Mouse (Mus musculus): ENCODE results near the gene Scin. TPM values are rescaled to one million over a fixed set of nuclear protein-coding genes. Genes with fewer than 3 reads are reported as not detected.
A peak's percentile ranks its signal among the peaks of the same experiment; 100 is the strongest.
"Not testable (repeated sequence)": the region's sequence is repeated elsewhere in the genome, so short reads cannot be mapped to it uniquely, and the experiment has no call there.

Scin gene
- total RNA-seq (2014; rRNA removed) (not detected in 2 replicates), polyA plus RNA-seq (2015; fragmentation: Nextera tagmentation; extraction: Ambion mirVana) (0.05 TPM in 1 of 2 replicates, not detected in the other)

GRCm38 (mm10) chr12:40133573-40134271 lies at the start of gene Scin:
TSS of gene Scin (minus strand) at chr12:40134228.
- H3K27ac ChIP-seq = no peak within 1 kb of the TSS
- TF ChIP-seq CTCF (IDR thresholded peaks at IDR 0.05; ENCODE audit: low read depth) = no peak
- peak within 1 kb of the TSS; percentile 76 for H3K4me2 ChIP-seq (ENCODE audit: low read depth, low read length)
- H3K9ac ChIP-seq (replicated peaks; ENCODE audit: low read length) = peak within 1 kb of the TSS; percentile 24; the same call in 1 of the 2 replicates
- H3K4me1 ChIP-seq (ENCODE audit: insufficient read depth, low read length) = 0 out of 2 replicates have a peak, but pooled peaks cover 2% of the 10 kb centered on the region
- H3K4me3 ChIP-seq (ENCODE audit: low read length) = peak within 1 kb of the TSS; percentile 45
- WGBS = 2% methylated on average over 39 of the region's 39 CpGs
- no peaks in the 10 kb centered on the region for H3K36me3 ChIP-seq (ENCODE audit: insufficient read depth, low read length)
- DNase-seq (ENCODE audit: low spot score) (peak; percentile 10), ATAC-seq (peak; percentile 59)
- H3K27me3 ChIP-seq (ENCODE audit: insufficient read depth, low read length) = no peaks in the 10 kb centered on the region
- no peaks in the 10 kb centered on the region for H3K9me3 ChIP-seq (ENCODE audit: low read length)

GRCm38 (mm10) chr12:40177089-40177488 lies 43.1 kb upstream of the Scin start:
- Histone ChIP-seq H3K4me1 (ENCODE audit: insufficient read depth, low read length) (no peaks in the 10 kb centered on the region), H3K9me3 (ENCODE audit: low read length) (no peaks in the 10 kb centered on the region), H3K27ac (no peak overlapping the region), H3K4me2 (ENCODE audit: low read depth, low read length) (no peak overlapping the region), H3K9ac (replicated peaks; ENCODE audit: low read length) (no peak overlapping the region), H3K36me3 (ENCODE audit: insufficient read depth, low read length) (no peaks in the 10 kb centered on the region), H3K27me3 (ENCODE audit: insufficient read depth, low read length) (no peaks in the 10 kb centered on the region), H3K4me3 (ENCODE audit: low read length) (no peak overlapping the region)
- 63% methylated on average over 6 of the region's 6 CpGs for WGBS
- peak; percentile 38 for TF ChIP-seq CTCF (IDR thresholded peaks at IDR 0.05; ENCODE audit: low read depth)
- ATAC-seq (no peak), DNase-seq (ENCODE audit: low spot score) (no peak)

GRCm38 (mm10) chr12:40176158-40176557 lies 42.1 kb upstream of the Scin start:
- no peak for TF ChIP-seq CTCF (IDR thresholded peaks at IDR 0.05; ENCODE audit: low read depth)
- Histone ChIP-seq H3K4me3 (ENCODE audit: low read length) (no peak overlapping the region), H3K27me3 (ENCODE audit: insufficient read depth, low read length) (no peaks in the 10 kb centered on the region), H3K9ac (replicated peaks; ENCODE audit: low read length) (no peak overlapping the region), H3K9me3 (ENCODE audit: low read length) (no peaks in the 10 kb centered on the region), H3K27ac (no peak overlapping the region), H3K36me3 (ENCODE audit: insufficient read depth, low read length) (no peaks in the 10 kb centered on the region), H3K4me2 (ENCODE audit: low read depth, low read length) (no peak overlapping the region), H3K4me1 (ENCODE audit: insufficient read depth, low read length) (no peaks in the 10 kb centered on the region)
- 76% methylated on average over 2 of the region's 2 CpGs for WGBS
- DNase-seq (ENCODE audit: low spot score) (no peak), ATAC-seq (no peak)

- H3K4me2 ChIP-seq (ENCODE audit: low read depth, low read length); H3K27me3 ChIP-seq (ENCODE audit: insufficient read depth, low read length); H3K4me1 ChIP-seq (ENCODE audit: insufficient read depth, low read length); H3K27ac ChIP-seq; DNase-seq (ENCODE audit: low spot score); ATAC-seq; H3K9me3 ChIP-seq (ENCODE audit: low read length); H3K9ac ChIP-seq (replicated peaks; ENCODE audit: low read length); H3K4me3 ChIP-seq (ENCODE audit: low read length); H3K36me3 ChIP-seq (ENCODE audit: insufficient read depth, low read length): not testable (repeated sequence)
- WGBS = 54% methylated on average over 1 of the region's 1 CpGs
Observed at GRCm38 (mm10) chr12:40175171-40175570, 41.1 kb upstream of the Scin start.

- H3K27me3 ChIP-seq (ENCODE audit: insufficient read depth, low read length) = no peaks in the 10 kb centered on the region
- H3K9me3 ChIP-seq (ENCODE audit: low read length) = no peaks in the 10 kb centered on the region
- no peaks in the 10 kb centered on the region for H3K4me1 ChIP-seq (ENCODE audit: insufficient read depth, low read length)
- no peaks in the 10 kb centered on the region for H3K36me3 ChIP-seq (ENCODE audit: insufficient read depth, low read length)
- 92% methylated on average over 2 of the region's 2 CpGs for WGBS
- no peak for TF ChIP-seq CTCF (IDR thresholded peaks at IDR 0.05; ENCODE audit: low read depth)
- no peak for DNase-seq (ENCODE audit: low spot score)
- no peak overlapping the region for H3K27ac ChIP-seq
- no peak for ATAC-seq
- no peak overlapping the region for H3K9ac ChIP-seq (replicated peaks; ENCODE audit: low read length)
- no peak overlapping the region for H3K4me2 ChIP-seq (ENCODE audit: low read depth, low read length)
- no peak overlapping the region for H3K4me3 ChIP-seq (ENCODE audit: low read length)
Observed at GRCm38 (mm10) chr12:40171637-40172036, 37.6 kb upstream of the Scin start.

GRCm38 (mm10) chr12:40169675-40170074 lies 35.6 kb upstream of the Scin start:
- ATAC-seq = no peak

GRCm38 (mm10) chr12:40164621-40165020 lies 30.6 kb upstream of the Scin start:
- Histone ChIP-seq H3K27ac (no peak overlapping the region), H3K36me3 (ENCODE audit: insufficient read depth, low read length) (no peaks in the 10 kb centered on the region), H3K4me1 (ENCODE audit: insufficient read depth, low read length) (no peaks in the 10 kb centered on the region), H3K9ac (replicated peaks; ENCODE audit: low read length) (no peak overlapping the region), H3K9me3 (ENCODE audit: low read length) (no peaks in the 10 kb centered on the region), H3K4me3 (ENCODE audit: low read length) (no peak overlapping the region), H3K27me3 (ENCODE audit: insufficient read depth, low read length) (no peaks in the 10 kb centered on the region), H3K4me2 (ENCODE audit: low read depth, low read length) (no peak overlapping the region)
- peak; percentile 83 for DNase-seq (ENCODE audit: low spot score)
- whole genome bisulfite sequencing = 5% methylated on average over 2 of the region's 2 CpGs
- peak; percentile 79 for TF ChIP-seq CTCF (IDR thresholded peaks at IDR 0.05; ENCODE audit: low read depth)
- ATAC-seq = peak; percentile 56; the same call in 1 of the 2 replicates

More at GRCm38 (mm10) chr12:40169675-40170074, 35.6 kb upstream of the Scin start:
- 96% methylated on average over 1 of the region's 1 CpGs for WGBS
- H3K9ac ChIP-seq (replicated peaks; ENCODE audit: low read length) = no peak overlapping the region
- H3K27ac ChIP-seq = no peak overlapping the region
- no peak overlapping the region for H3K4me3 ChIP-seq (ENCODE audit: low read length)
- no peaks in the 10 kb centered on the region for H3K27me3 ChIP-seq (ENCODE audit: insufficient read depth, low read length)
- no peaks in the 10 kb centered on the region for H3K9me3 ChIP-seq (ENCODE audit: low read length)
- H3K36me3 ChIP-seq (ENCODE audit: insufficient read depth, low read length) = no peaks in the 10 kb centered on the region
- H3K4me2 ChIP-seq (ENCODE audit: low read depth, low read length) = no peak overlapping the region
- TF ChIP-seq CTCF (IDR thresholded peaks at IDR 0.05; ENCODE audit: low read depth) = no peak
- no peaks in the 10 kb centered on the region for H3K4me1 ChIP-seq (ENCODE audit: insufficient read depth, low read length)
- no peak for DNase-seq (ENCODE audit: low spot score)
